Mouse (Mus musculus) ES-E14 (cell line): Measurements from ENCODE around the gene Cd28. TPM values are rescaled to one million over a fixed set of nuclear protein-coding genes. Genes with fewer than 3 reads are reported as not detected.

Source experiments
- DNase-seq: peaks from one replicate; pipeline ENCODE4 v3.0.0-alpha.2; 2013; ENCODE audit warnings: low read depth, low spot score
- H3K27ac ChIP-seq: 2 replicates; pipeline ENCODE4 v1.5.1; 2012; ENCODE audit warnings: low read depth, mild to moderate bottlenecking, low read length, moderate library complexity, mixed read lengths; ENCODE audit not compliant: poor library complexity, insufficient read depth, severe bottlenecking
- H3K36me3 ChIP-seq: 2 replicates; pipeline ENCODE4 v1.6.1; 2012; ENCODE audit warnings: mild to moderate bottlenecking, low read length, moderate library complexity, mixed read lengths; ENCODE audit not compliant: control insufficient read depth, poor library complexity, insufficient read depth, severe bottlenecking
- H3K4me1 ChIP-seq, 2 experiments: fragments of 150-350 bp in 1 of 2; sonication (generic) in 1 of 2; 2 replicates each; pipeline ENCODE4 v1.6.1; 2012; ENCODE audit warnings: low read length in 2 of 2, mild to moderate bottlenecking in 1 of 2, mixed read lengths in 1 of 2; ENCODE audit not compliant: control insufficient read depth in 2 of 2, insufficient read depth in 2 of 2, poor library complexity in 1 of 2
- H3K4me3 ChIP-seq, 2 experiments: fragments of 150-350 bp in 1 of 2; sonication (generic) in 1 of 2; 2 replicates each; pipeline ENCODE4 v1.5.1; 2012; ENCODE audit warnings: low read length in 2 of 2, low read depth in 1 of 2, mild to moderate bottlenecking in 1 of 2, mixed read lengths in 1 of 2; ENCODE audit not compliant: insufficient read depth in 1 of 2, poor library complexity in 1 of 2, severe bottlenecking in 1 of 2
- H3K9ac ChIP-seq: 2 replicates; pipeline ENCODE4 v1.6.1; 2012; ENCODE audit warnings: low read depth, mild to moderate bottlenecking, low read length, mixed read lengths; ENCODE audit not compliant: poor library complexity, insufficient read depth, severe bottlenecking
- H3K9me3 ChIP-seq: fragments of 150-350 bp; sonication (generic); 2 replicates; pipeline ENCODE4 v1.6.1; 2012; ENCODE audit warnings: low read depth, mild to moderate bottlenecking, low read length; ENCODE audit not compliant: control insufficient read depth, insufficient read depth
- CHD2 ChIP-seq: IDR thresholded peaks from 2 replicates; pipeline ENCODE4 v1.6.1; 2014; ENCODE audit warnings: mild to moderate bottlenecking, low read depth, low read length, inconsistent platforms
- HCFC1 ChIP-seq: IDR thresholded peaks from 2 replicates; pipeline ENCODE4 v1.6.1; 2012; ENCODE audit warnings: low read length, inconsistent platforms, borderline replicate concordance; ENCODE audit not compliant: insufficient read depth
- MAFK ChIP-seq: IDR thresholded peaks from 2 replicates; pipeline ENCODE4 v1.6.1; 2014; ENCODE audit warnings: mild to moderate bottlenecking, low read depth, low read length, inconsistent platforms; ENCODE audit not compliant: insufficient read depth
- ZC3H11A ChIP-seq: IDR thresholded peaks from 2 replicates; pipeline ENCODE4 v1.6.1; 2012; ENCODE audit warnings: low read depth, mild to moderate bottlenecking, inconsistent platforms, low read length, borderline replicate concordance
- ZNF384 ChIP-seq: IDR thresholded peaks from 2 replicates; pipeline ENCODE4 v1.6.1; 2012; ENCODE audit warnings: low read depth, low read length, inconsistent platforms
- in situ Hi-C, 2 experiments: fragments of 600-800 bp; cut with MboI; formaldehyde crosslinking; loops; one replicate each; pipeline ENCODE4 v1.15.1; 2025; ENCODE audit warnings: low sequenced_read_pairs in 2 of 2, inconsistent platforms in 1 of 2; ENCODE audit not compliant: unreplicated experiment in 2 of 2
- total RNA-seq: library from RNA; depleted of rRNA; stranded (reverse); fragments of 300-350 nt; gene quantifications from 2 replicates; pipeline ENCODE4 v1.2.3, GENCODE M21; 2012; rRNA removed

The Cd28 gene
- total RNA-seq, 1 experiment: 0.22 TPM

- Histone ChIP-seq H3K9me3 (no peaks in the 10 kb centered on the region), H3K36me3 (no peaks in the 10 kb centered on the region), H3K4me3 (no peak overlapping the region), H3K27ac (no peak overlapping the region), H3K4me1 (peaks cover 7 to 9% of the 10 kb centered on the region in 2 experiments; a peak in 3 of 4 replicates), H3K9ac (no peak overlapping the region)
- in situ Hi-C loops: no loop called here
- DNase-seq: no peak
- no peak for TF ChIP-seq CHD2
- TF ChIP-seq HCFC1: no peak
- TF ChIP-seq ZC3H11A: no peak
- TF ChIP-seq MAFK: no peak
- no peak for TF ChIP-seq ZNF384
These were observed 103.4 kb downstream of the Cd28 start for GRCm38 (mm10) chr1:60819993-60820392.

- in situ Hi-C loops: no loop called here
- no peak for DNase-seq
- no peak overlapping the region for H3K4me3 ChIP-seq
- no peaks in the 10 kb centered on the region for H3K36me3 ChIP-seq
- H3K4me1 ChIP-seq: peaks cover 7% of the 10 kb centered on the region in 2 experiments; a peak in 3 of 4 replicates
- H3K9me3 ChIP-seq: no peaks in the 10 kb centered on the region
- no peak overlapping the region for H3K27ac ChIP-seq
- no peak overlapping the region for H3K9ac ChIP-seq
- TF ChIP-seq ZNF384 (no peak), CHD2 (no peak), ZC3H11A (no peak), MAFK (no peak), HCFC1 (no peak)
These were observed 104.4 kb downstream of the Cd28 start for GRCm38 (mm10) chr1:60820981-60821380.

DNA sequence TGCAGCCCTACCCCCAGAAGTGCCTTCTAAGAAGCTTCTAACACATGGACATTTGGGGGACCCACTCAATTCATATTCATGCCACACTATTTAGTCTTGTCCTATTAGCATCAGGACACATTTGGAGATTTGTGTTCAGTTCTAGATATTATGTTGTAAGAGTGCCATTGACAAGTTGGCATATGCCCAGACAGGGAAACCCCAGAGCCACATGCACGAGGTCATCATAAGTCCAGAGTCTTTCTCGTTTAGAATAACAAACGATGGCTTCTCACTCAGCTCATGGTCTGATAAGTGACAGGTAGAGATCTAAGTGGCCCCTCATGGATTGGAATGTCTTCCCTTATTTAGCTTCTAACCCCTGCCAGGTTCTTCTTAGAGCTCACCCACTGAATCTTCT lies 105.0 kb downstream of the Cd28 start:
- Histone ChIP-seq H3K9ac (no peak overlapping the region), H3K9me3 (no peaks in the 10 kb centered on the region), H3K36me3 (no peaks in the 10 kb centered on the region), H3K27ac (no peak overlapping the region), H3K4me1 (peaks cover 6 to 7% of the 10 kb centered on the region in 2 experiments; a peak in 3 of 4 replicates), H3K4me3 (no peak overlapping the region)
- no peak for DNase-seq
- in situ Hi-C loops: no loop called here
- TF ChIP-seq MAFK (no peak), ZNF384 (no peak), CHD2 (no peak), HCFC1 (no peak)

Other genes with a start within 250 kb of the Cd28 start
- gene Raph1, start 149.7 kb upstream of the Cd28 start, total RNA-seq: 36.5 and 39.5 TPM in 2 replicates
- gene Ctla4, start 170.2 kb downstream of the Cd28 start, total RNA-seq: not detected in 2 replicates